8 mouse cellular contexts compared by ENCODE assay signal in the genomic region with DNA sequence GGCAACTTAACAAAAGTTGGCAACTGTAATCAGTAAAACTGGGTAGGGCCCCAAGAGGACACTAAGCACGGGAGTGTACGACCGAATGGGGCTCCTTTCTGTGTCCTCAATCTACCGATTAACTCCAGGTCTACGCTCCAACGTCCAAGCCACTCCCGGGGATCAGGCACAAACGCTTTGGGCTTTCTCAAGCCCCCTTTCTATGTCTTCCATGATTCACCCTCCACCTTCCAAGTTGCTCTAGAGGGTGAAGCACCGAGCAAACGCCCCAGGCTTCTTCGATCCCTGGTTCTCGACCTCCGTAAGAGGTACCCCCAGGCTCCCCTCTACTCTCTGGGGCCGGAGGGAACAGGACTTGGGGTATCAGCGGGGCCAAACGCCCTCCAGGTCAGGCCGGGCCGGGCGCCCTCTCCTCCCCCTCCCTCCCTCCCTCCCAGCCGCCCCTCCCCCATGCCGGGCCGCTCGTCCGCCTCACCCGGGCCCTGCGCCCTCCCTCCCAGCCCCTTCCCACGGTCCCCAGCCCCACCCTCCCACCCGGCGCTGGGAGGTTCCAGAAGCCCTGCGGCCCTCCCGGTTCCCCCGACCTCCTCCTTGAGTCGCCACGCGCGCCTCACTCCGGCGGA. TPM values are rescaled to one million over a fixed set of nuclear protein-coding genes. Genes with fewer than 3 reads are reported as not detected.
A peak's percentile ranks its signal among the peaks of the same experiment; 100 is the strongest.
DNase-seq lines count a peak whose midpoint lies in the region; ATAC-seq lines count a peak whose summit lies in the region.

No protein-coding gene starts in this region.

- DNase-seq in cerebellum, adult 11-12 months = peak; percentile 50
- DNase-seq in cerebellum, postnatal 10 days = no peak
- peak; percentile 44 for DNase-seq in 3T3-L1 (ENCODE audit: low read depth, low spot score)
- peak; percentile 13 for DNase-seq in brain, adult 2 months (ENCODE audit: low read depth, low spot score)

- H3K27ac ChIP-seq in forebrain, embryonic 15.5 days (replicated peaks) = peak overlapping the region; percentile 98
- peak overlapping the region; percentile 99 for H3K27ac ChIP-seq in kidney, embryonic 15.5 days
- H3K27ac ChIP-seq in macrophage = peak overlapping the region; percentile 68
- peak overlapping the region; percentile 99 for H3K27ac ChIP-seq in stomach, embryonic 15.5 days

- H3K9ac ChIP-seq in forebrain, embryonic 15.5 days (replicated peaks) = peak overlapping the region; percentile 80
- H3K9ac ChIP-seq in kidney, embryonic 15.5 days = peak overlapping the region; percentile 82
- H3K9ac ChIP-seq in stomach, embryonic 15.5 days = peak overlapping the region; percentile 85

- ATAC-seq in forebrain, embryonic 15.5 days (replicated peaks) = peak; percentile 56
- ATAC-seq in kidney, embryonic 15.5 days (replicated peaks; ENCODE audit: low FRiP score) = peak; percentile 84
- peak; percentile 73 for ATAC-seq in stomach, embryonic 15.5 days (ENCODE audit: insufficient read depth, low FRiP score, low read depth)

- peaks cover 18% of the 10 kb centered on the region for H3K4me1 ChIP-seq in forebrain, embryonic 15.5 days
- peaks cover 9% of the 10 kb centered on the region for H3K4me1 ChIP-seq in kidney, embryonic 15.5 days
- H3K4me1 ChIP-seq in stomach, embryonic 15.5 days = peaks cover 7% of the 10 kb centered on the region; the same call in 1 of the 2 replicates

- WGBS in forebrain, embryonic 15.5 days = under 1% methylated on average over 32 of the region's 38 CpGs
- WGBS in kidney, embryonic 15.5 days = 0% methylated on average over 28 of the region's 38 CpGs
- under 1% methylated on average over 28 of the region's 38 CpGs for WGBS in macrophage (ENCODE audit: missing documents)
- WGBS in stomach, embryonic 15.5 days = 2% methylated on average over 27 of the region's 38 CpGs

- H3K9me3 ChIP-seq in forebrain, embryonic 15.5 days = no peaks in the 10 kb centered on the region
- H3K9me3 ChIP-seq in kidney, embryonic 15.5 days (replicated peaks) = no peaks in the 10 kb centered on the region
- H3K9me3 ChIP-seq in stomach, embryonic 15.5 days = no peaks in the 10 kb centered on the region

- peaks cover 51% of the 10 kb centered on the region for H3K79me2 ChIP-seq in macrophage (ENCODE audit: inconsistent target)

- no peaks in the 10 kb centered on the region for H3K27me3 ChIP-seq in forebrain, embryonic 15.5 days
- no peaks in the 10 kb centered on the region for H3K27me3 ChIP-seq in kidney, embryonic 15.5 days
- H3K27me3 ChIP-seq in stomach, embryonic 15.5 days (replicated peaks) = no peaks in the 10 kb centered on the region

- H3K36me3 ChIP-seq in forebrain, embryonic 15.5 days = peaks cover 5% of the 10 kb centered on the region
- H3K36me3 ChIP-seq in kidney, embryonic 15.5 days = peaks cover 9% of the 10 kb centered on the region
- peaks cover 10% of the 10 kb centered on the region; the same call in 1 of the 2 replicates for H3K36me3 ChIP-seq in macrophage (ENCODE audit: inconsistent target)
- H3K36me3 ChIP-seq in stomach, embryonic 15.5 days = 0 out of 2 replicates have a peak, but pooled peaks cover 4% of the 10 kb centered on the region

- peak overlapping the region; percentile 96 for H3K4me3 ChIP-seq in forebrain, embryonic 15.5 days
- peak overlapping the region; percentile 85 for H3K4me3 ChIP-seq in kidney, embryonic 15.5 days (replicated peaks)
- peak overlapping the region; percentile 93 for H3K4me3 ChIP-seq in macrophage (ENCODE audit: inconsistent target)
- H3K4me3 ChIP-seq in stomach, embryonic 15.5 days (replicated peaks) = peak overlapping the region; percentile 77

- peak overlapping the region; percentile 70 for H3K4me2 ChIP-seq in forebrain, embryonic 15.5 days (replicated peaks)
- H3K4me2 ChIP-seq in kidney, embryonic 15.5 days = peak overlapping the region; percentile 66
- H3K4me2 ChIP-seq in stomach, embryonic 15.5 days = peak overlapping the region; percentile 50

RNA-seq across cellular contexts. Expression of a gene that starts 0.6 kb away (rescaled TPM):
- polyA plus RNA-seq in forebrain, embryonic 15.5 days (2015; fragmentation: Nextera tagmentation; extraction: Ambion mirVana) = 134 and 136 TPM in 2 replicates
- 147 and 148 TPM in 2 replicates for polyA plus RNA-seq in kidney, embryonic 15.5 days (2015; fragmentation: Nextera tagmentation; extraction: Ambion mirVana)
- total RNA-seq in macrophage (2018; cell fraction: chromatin; rRNA removed) = 10 to 100 TPM; 10.3 to 63.2 (median 33.0) TPM
- total RNA-seq in macrophage (2018; cell fraction: cytosol; rRNA removed) = 10 to 100 TPM; 48.2 to 68.9 (median 58.9) TPM
- 10 to 100 TPM; 15.1 to 65.8 (median 36.1) TPM for total RNA-seq in macrophage (2018; cell fraction: nucleus; rRNA removed)
- 68.5 to 106 TPM (median 77.5 TPM) in 3 replicates for polyA plus RNA-seq in macrophage (2018)
- 148 and 174 TPM in 2 replicates for polyA plus RNA-seq in stomach, embryonic 15.5 days (2015; fragmentation: Nextera tagmentation; extraction: Ambion mirVana)

Comparison
In these comparisons a context has a peak if more than half of its experiments do, and no peak if none do; other contexts are left out.
1. DNase-seq: peak in cerebellum, adult 11-12 months (single experiment), 3T3-L1 (single experiment) and brain, adult 2 months (single experiment); none in cerebellum, postnatal 10 days (0 of 2).
2. Peak in every context shown above with its lines, with median percentiles within 50 percentile points of each other: ATAC-seq, H3K27ac ChIP-seq, H3K4me2 ChIP-seq, H3K4me3 ChIP-seq and H3K9ac ChIP-seq.